Mouse (Mus musculus): Measurements from ENCODE around the gene Fam124b. TPM values are rescaled to one million over a fixed set of nuclear protein-coding genes. Genes with fewer than 3 reads are reported as not detected.

The Fam124b gene
- 0.69 and 1.0 TPM in 2 replicates for polyA plus RNA-seq (2015; fragmentation: Nextera tagmentation; extraction: Ambion mirVana)

- H3K27me3 ChIP-seq (replicated peaks), result no peaks in the 10 kb centered on the region
- no peaks in the 10 kb centered on the region for H3K36me3 ChIP-seq
- no peaks in the 10 kb centered on the region for H3K4me1 ChIP-seq
- no peaks in the 10 kb centered on the region for H3K9me3 ChIP-seq (replicated peaks)
- no peak within 1 kb of the TSS for H3K4me2 ChIP-seq
- WGBS, result 77% methylated on average over 6 of the region's 6 CpGs
- H3K4me3 ChIP-seq (replicated peaks), result no peak within 1 kb of the TSS
- no peak for ATAC-seq (ENCODE audit: low FRiP score)
- no peak within 1 kb of the TSS for H3K27ac ChIP-seq (replicated peaks)
- no peak within 1 kb of the TSS for H3K9ac ChIP-seq (replicated peaks)
Observed at GRCm38 (mm10) chr1:80218268-80218667, at the start of gene Fam124b. TSS of gene Fam124b (minus strand) at chr1:80218473.

GRCm38 (mm10) chr1:80260443-80260842 is 42.2 kb upstream of the Fam124b start:
- Histone ChIP-seq H3K4me3 (replicated peaks) (no peak overlapping the region), H3K27me3 (replicated peaks) (no peaks in the 10 kb centered on the region), H3K4me1 (no peaks in the 10 kb centered on the region), H3K9me3 (replicated peaks) (no peaks in the 10 kb centered on the region), H3K36me3 (0 out of 2 replicates have a peak, but pooled peaks cover 2% of the 10 kb centered on the region), H3K9ac (replicated peaks) (no peak overlapping the region), H3K4me2 (no peak overlapping the region), H3K27ac (replicated peaks) (no peak overlapping the region)
- WGBS, result 57% methylated on average over 1 of the region's 1 CpGs
- ATAC-seq (ENCODE audit: low FRiP score), result no peak

- ATAC-seq (ENCODE audit: low FRiP score), result no peak
- no peak overlapping the region for H3K9ac ChIP-seq (replicated peaks)
- H3K27me3 ChIP-seq (replicated peaks), result no peaks in the 10 kb centered on the region
- no peak overlapping the region for H3K27ac ChIP-seq (replicated peaks)
- no peaks in the 10 kb centered on the region for H3K36me3 ChIP-seq
- WGBS, result 67% methylated on average over 4 of the region's 4 CpGs
- no peak overlapping the region for H3K4me2 ChIP-seq
- no peaks in the 10 kb centered on the region for H3K4me1 ChIP-seq
- H3K9me3 ChIP-seq (replicated peaks), result no peaks in the 10 kb centered on the region
- H3K4me3 ChIP-seq (replicated peaks), result no peak overlapping the region
Observed at GRCm38 (mm10) chr1:80258632-80259031, 40.4 kb upstream of the Fam124b start.

- no peaks in the 10 kb centered on the region for H3K36me3 ChIP-seq
- H3K4me2 ChIP-seq, result no peak overlapping the region
- H3K27ac ChIP-seq (replicated peaks), result no peak overlapping the region
- no peaks in the 10 kb centered on the region for H3K9me3 ChIP-seq (replicated peaks)
- H3K27me3 ChIP-seq (replicated peaks), result no peaks in the 10 kb centered on the region
- H3K4me1 ChIP-seq, result no peaks in the 10 kb centered on the region
- no peak overlapping the region for H3K9ac ChIP-seq (replicated peaks)
- ATAC-seq (ENCODE audit: low FRiP score), result no peak
- H3K4me3 ChIP-seq (replicated peaks), result no peak overlapping the region
Observed at GRCm38 (mm10) chr1:80253309-80253708, 35.0 kb upstream of the Fam124b start.

DNA sequence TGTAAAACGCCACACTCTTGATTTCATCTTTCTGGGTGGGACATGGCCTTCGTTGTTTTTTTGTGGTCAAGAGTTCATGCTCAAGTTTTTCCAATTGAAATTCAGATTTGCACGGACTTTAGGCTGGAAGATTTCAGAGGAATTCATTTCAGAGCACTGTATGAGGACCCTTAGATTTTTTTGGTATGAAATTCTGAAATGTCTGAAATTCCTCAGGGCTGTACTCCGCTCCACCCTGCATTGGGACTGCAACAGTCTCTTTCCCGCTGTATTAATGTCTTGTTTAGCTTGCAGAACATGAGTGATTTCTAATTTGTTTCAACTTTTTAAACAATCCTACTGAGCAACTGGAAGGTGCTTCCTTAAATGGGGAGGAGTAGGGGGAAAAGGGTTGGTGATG is 32.0 kb upstream of the Fam124b start:
- Histone ChIP-seq H3K4me2 (no peak overlapping the region), H3K9ac (replicated peaks) (no peak overlapping the region), H3K4me3 (replicated peaks) (no peak overlapping the region), H3K27ac (replicated peaks) (no peak overlapping the region), H3K36me3 (no peaks in the 10 kb centered on the region), H3K27me3 (replicated peaks) (no peaks in the 10 kb centered on the region), H3K9me3 (replicated peaks) (no peaks in the 10 kb centered on the region), H3K4me1 (no peaks in the 10 kb centered on the region)
- WGBS, result 86% methylated on average over 5 of the region's 5 CpGs
- no peak for ATAC-seq (ENCODE audit: low FRiP score)

- no peak for ATAC-seq (ENCODE audit: low FRiP score)
- H3K4me1 ChIP-seq, result no peaks in the 10 kb centered on the region
- H3K27ac ChIP-seq (replicated peaks), result no peak overlapping the region
- H3K4me2 ChIP-seq, result no peak overlapping the region
- no peaks in the 10 kb centered on the region for H3K27me3 ChIP-seq (replicated peaks)
- no peak overlapping the region for H3K9ac ChIP-seq (replicated peaks)
- no peaks in the 10 kb centered on the region for H3K36me3 ChIP-seq
- no peaks in the 10 kb centered on the region for H3K9me3 ChIP-seq (replicated peaks)
- no peak overlapping the region for H3K4me3 ChIP-seq (replicated peaks)
Observed at GRCm38 (mm10) chr1:80247131-80247530, 28.9 kb upstream of the Fam124b start.

GRCm38 (mm10) chr1:80244123-80244522 is 25.9 kb upstream of the Fam124b start:
- Histone ChIP-seq H3K36me3 (no peaks in the 10 kb centered on the region), H3K9me3 (replicated peaks) (no peaks in the 10 kb centered on the region), H3K4me3 (replicated peaks) (no peak overlapping the region), H3K4me1 (no peaks in the 10 kb centered on the region), H3K27me3 (replicated peaks) (no peaks in the 10 kb centered on the region), H3K4me2 (no peak overlapping the region), H3K27ac (replicated peaks) (no peak overlapping the region), H3K9ac (replicated peaks) (no peak overlapping the region)
- 67% methylated on average over 3 of the region's 3 CpGs for WGBS
- no peak for ATAC-seq (ENCODE audit: low FRiP score)

- H3K4me3 ChIP-seq (replicated peaks), result no peak overlapping the region
- H3K9ac ChIP-seq (replicated peaks), result no peak overlapping the region
- H3K27ac ChIP-seq (replicated peaks), result no peak overlapping the region
- H3K27me3 ChIP-seq (replicated peaks), result no peaks in the 10 kb centered on the region
- H3K4me2 ChIP-seq, result no peak overlapping the region
- ATAC-seq (ENCODE audit: low FRiP score), result no peak
- 95% methylated on average over 6 of the region's 6 CpGs for WGBS
- H3K36me3 ChIP-seq, result no peaks in the 10 kb centered on the region
- no peaks in the 10 kb centered on the region for H3K4me1 ChIP-seq
- H3K9me3 ChIP-seq (replicated peaks), result no peaks in the 10 kb centered on the region
Observed at GRCm38 (mm10) chr1:80241579-80241978, 23.3 kb upstream of the Fam124b start.

GRCm38 (mm10) chr1:80240017-80240660 is 21.9 kb upstream of the Fam124b start:
- ATAC-seq (ENCODE audit: low FRiP score), result no peak
- Histone ChIP-seq H3K4me1 (no peaks in the 10 kb centered on the region), H3K27ac (replicated peaks) (no peak overlapping the region), H3K9me3 (replicated peaks) (no peaks in the 10 kb centered on the region), H3K4me2 (no peak overlapping the region), H3K9ac (replicated peaks) (no peak overlapping the region), H3K36me3 (no peaks in the 10 kb centered on the region), H3K27me3 (replicated peaks) (no peaks in the 10 kb centered on the region), H3K4me3 (replicated peaks) (no peak overlapping the region)
- 29% methylated on average over 12 of the region's 12 CpGs for WGBS

GRCm38 (mm10) chr1:80239481-80239880 is 21.2 kb upstream of the Fam124b start:
- H3K27ac ChIP-seq (replicated peaks), result no peak overlapping the region
- no peak overlapping the region for H3K4me2 ChIP-seq
- H3K36me3 ChIP-seq, result no peaks in the 10 kb centered on the region
- no peaks in the 10 kb centered on the region for H3K27me3 ChIP-seq (replicated peaks)
- H3K9ac ChIP-seq (replicated peaks), result no peak overlapping the region
- ATAC-seq (ENCODE audit: low FRiP score), result no peak
- 83% methylated on average over 11 of the region's 11 CpGs for WGBS
- no peak overlapping the region for H3K4me3 ChIP-seq (replicated peaks)
- no peaks in the 10 kb centered on the region for H3K4me1 ChIP-seq
- no peaks in the 10 kb centered on the region for H3K9me3 ChIP-seq (replicated peaks)

DNA sequence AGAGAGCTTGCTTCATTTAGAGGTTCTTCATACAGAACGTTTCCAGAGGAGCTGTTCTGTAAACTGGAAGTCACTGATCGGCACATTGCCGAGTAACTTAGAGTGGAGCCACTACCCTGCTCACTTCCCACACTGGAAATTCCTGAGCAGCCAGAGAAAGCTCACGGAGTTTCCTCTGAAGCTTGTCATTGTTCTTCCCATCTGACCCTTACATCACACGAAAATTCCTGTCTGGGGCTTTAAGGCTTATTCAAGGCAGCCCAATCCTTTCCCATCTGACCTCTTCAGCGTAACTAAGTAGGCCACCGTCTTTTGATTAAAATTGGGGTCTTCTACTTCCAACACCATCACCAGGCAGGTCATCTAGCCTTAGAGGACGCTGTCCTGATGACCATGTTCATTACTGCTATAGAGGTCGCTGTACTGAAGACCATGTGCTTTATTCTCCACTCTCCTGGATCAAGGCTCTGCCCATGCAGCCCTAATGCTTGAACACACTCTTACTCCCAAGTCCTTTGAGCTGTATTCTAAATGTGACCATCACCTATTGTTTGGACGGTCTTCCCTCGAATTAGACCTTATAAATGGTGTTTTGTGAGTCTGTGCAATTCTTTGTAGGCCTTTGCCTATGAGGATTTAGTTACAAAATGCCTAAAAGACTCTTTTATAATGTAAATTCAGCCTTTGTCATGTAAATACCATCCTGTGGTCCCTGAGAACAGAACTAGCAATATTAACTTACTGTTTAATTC is 18.9 kb upstream of the Fam124b start:
- Histone ChIP-seq H3K9me3 (replicated peaks) (no peaks in the 10 kb centered on the region), H3K27me3 (replicated peaks) (no peaks in the 10 kb centered on the region), H3K4me3 (replicated peaks) (no peak overlapping the region), H3K4me2 (no peak overlapping the region), H3K9ac (replicated peaks) (no peak overlapping the region), H3K36me3 (no peaks in the 10 kb centered on the region), H3K4me1 (no peaks in the 10 kb centered on the region), H3K27ac (replicated peaks) (no peak overlapping the region)
- ATAC-seq (ENCODE audit: low FRiP score), result no peak
- 49% methylated on average over 11 of the region's 11 CpGs for WGBS

GRCm38 (mm10) chr1:80236126-80236525 is 17.9 kb upstream of the Fam124b start:
- no peak for ATAC-seq (ENCODE audit: low FRiP score)
- Histone ChIP-seq H3K4me1 (no peaks in the 10 kb centered on the region), H3K4me2 (no peak overlapping the region), H3K9ac (replicated peaks) (no peak overlapping the region), H3K27ac (replicated peaks) (no peak overlapping the region), H3K4me3 (replicated peaks) (no peak overlapping the region), H3K27me3 (replicated peaks) (no peaks in the 10 kb centered on the region), H3K9me3 (replicated peaks) (no peaks in the 10 kb centered on the region), H3K36me3 (no peaks in the 10 kb centered on the region)
- whole genome bisulfite sequencing, result 4% methylated on average over 1 of the region's 1 CpGs
